Mouse (Mus musculus): ENCODE results near the gene Trpm1. TPM values are rescaled to one million over a fixed set of nuclear protein-coding genes. Genes with fewer than 3 reads are reported as not detected.
"Not testable (repeated sequence)": the region's sequence is repeated elsewhere in the genome, so short reads cannot be mapped to it uniquely, and the experiment has no call there.

Gene Trpm1
- polyA plus RNA-seq (2012; rRNA removed) (0.52 and 1.1 TPM in 2 replicates), polyA plus RNA-seq (2014; fragmentation: Nextera tagmentation; extraction: Ambion mirVana) (0.33 and 0.85 TPM in 2 replicates)

GRCm38 (mm10) chr7:64153535-64153934 lies at the start of gene Trpm1:
Gene Trpm1 (plus strand): TSS chr7:64153835.
- no peaks in the 10 kb centered on the region for H3K36me3 ChIP-seq (ENCODE audit: control insufficient read depth, insufficient read depth, low read length)
- no peak within 1 kb of the TSS for H3K27ac ChIP-seq (replicated peaks; ENCODE audit: low read depth, low read length)
- TF ChIP-seq POLR2A (IDR thresholded peaks at IDR 0.05; ENCODE audit: borderline replicate concordance, extremely low read depth, insufficient read depth, insufficient read length): no peak
- no peaks in the 10 kb centered on the region for H3K4me1 ChIP-seq (ENCODE audit: control insufficient read depth, insufficient read depth, low read length)
- no peak for ATAC-seq (ENCODE audit: low FRiP score, low read depth)
- H3K9ac ChIP-seq (ENCODE audit: low read depth, low read length, severe bottlenecking): no peak within 1 kb of the TSS
- no peak within 1 kb of the TSS for H3K4me2 ChIP-seq (replicated peaks; ENCODE audit: low read depth, low read length, severe bottlenecking)
- no peak within 1 kb of the TSS for H3K4me3 ChIP-seq (replicated peaks; ENCODE audit: low read length)
- H3K27me3 ChIP-seq (ENCODE audit: control insufficient read depth, insufficient read depth, low read length): no peaks in the 10 kb centered on the region
- H3K9me3 ChIP-seq (ENCODE audit: control insufficient read depth, low read length): no peaks in the 10 kb centered on the region
- 78% methylated on average over 2 of the region's 2 CpGs for WGBS
- no peak for DNase-seq (ENCODE audit: low spot score)

- H3K27me3 ChIP-seq (ENCODE audit: control insufficient read depth, insufficient read depth, low read length): no peaks in the 10 kb centered on the region
- H3K4me3 ChIP-seq (replicated peaks; ENCODE audit: low read length): no peak overlapping the region
- H3K9me3 ChIP-seq (ENCODE audit: control insufficient read depth, low read length): no peaks in the 10 kb centered on the region
- H3K36me3 ChIP-seq (ENCODE audit: control insufficient read depth, insufficient read depth, low read length): no peaks in the 10 kb centered on the region
- H3K9ac ChIP-seq (ENCODE audit: low read depth, low read length, severe bottlenecking): no peak overlapping the region
- 88% methylated on average over 9 of the region's 9 CpGs for WGBS
- H3K27ac ChIP-seq (replicated peaks; ENCODE audit: low read depth, low read length): no peak overlapping the region
- H3K4me1 ChIP-seq (ENCODE audit: control insufficient read depth, insufficient read depth, low read length): no peaks in the 10 kb centered on the region
- no peak overlapping the region for H3K4me2 ChIP-seq (replicated peaks; ENCODE audit: low read depth, low read length, severe bottlenecking)
- no peak for TF ChIP-seq POLR2A (IDR thresholded peaks at IDR 0.05; ENCODE audit: borderline replicate concordance, extremely low read depth, insufficient read depth, insufficient read length)
- DNase-seq (ENCODE audit: low spot score): no peak
- no peak for ATAC-seq (ENCODE audit: low FRiP score, low read depth)
Measured at GRCm38 (mm10) chr7:64122131-64122715, 31.4 kb upstream of the Trpm1 start.

GRCm38 (mm10) chr7:64123721-64124120 lies 29.9 kb upstream of the Trpm1 start:
- Histone ChIP-seq H3K9me3 (ENCODE audit: control insufficient read depth, low read length) (no peaks in the 10 kb centered on the region), H3K9ac (ENCODE audit: low read depth, low read length, severe bottlenecking) (no peak overlapping the region), H3K4me3 (replicated peaks; ENCODE audit: low read length) (no peak overlapping the region), H3K4me1 (ENCODE audit: control insufficient read depth, insufficient read depth, low read length) (no peaks in the 10 kb centered on the region), H3K27ac (replicated peaks; ENCODE audit: low read depth, low read length) (no peak overlapping the region), H3K27me3 (ENCODE audit: control insufficient read depth, insufficient read depth, low read length) (no peaks in the 10 kb centered on the region), H3K36me3 (ENCODE audit: control insufficient read depth, insufficient read depth, low read length) (no peaks in the 10 kb centered on the region), H3K4me2 (replicated peaks; ENCODE audit: low read depth, low read length, severe bottlenecking) (no peak overlapping the region)
- WGBS: 81% methylated on average over 4 of the region's 4 CpGs
- ATAC-seq (ENCODE audit: low FRiP score, low read depth) (no peak), DNase-seq (ENCODE audit: low spot score) (no peak)
- no peak for TF ChIP-seq POLR2A (IDR thresholded peaks at IDR 0.05; ENCODE audit: borderline replicate concordance, extremely low read depth, insufficient read depth, insufficient read length)

DNA sequence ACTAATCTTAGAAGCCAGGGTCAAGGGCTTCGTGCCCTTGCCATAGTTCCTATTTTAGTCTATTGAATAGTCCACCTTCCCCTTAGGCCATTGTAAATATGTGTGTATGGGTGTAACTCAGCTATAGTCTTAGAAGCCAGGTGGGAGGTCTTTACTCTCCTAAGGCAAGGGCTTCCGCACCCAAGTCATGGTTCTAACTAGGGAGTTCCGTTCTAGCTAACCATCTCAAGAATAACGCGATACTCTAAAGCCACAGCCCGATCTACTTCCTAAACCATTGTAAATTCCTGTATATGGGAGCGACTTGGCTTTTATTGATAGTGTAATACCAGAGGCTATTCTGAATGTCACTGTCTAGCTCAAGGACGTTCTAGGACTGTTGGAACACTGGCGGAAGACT lies 27.6 kb upstream of the Trpm1 start:
- DNase-seq (ENCODE audit: low spot score); H3K36me3 ChIP-seq (ENCODE audit: control insufficient read depth, insufficient read depth, low read length); H3K4me1 ChIP-seq (ENCODE audit: control insufficient read depth, insufficient read depth, low read length); H3K4me3 ChIP-seq (replicated peaks; ENCODE audit: low read length); H3K9me3 ChIP-seq (ENCODE audit: control insufficient read depth, low read length); H3K4me2 ChIP-seq (replicated peaks; ENCODE audit: low read depth, low read length, severe bottlenecking); ATAC-seq (ENCODE audit: low FRiP score, low read depth); H3K27ac ChIP-seq (replicated peaks; ENCODE audit: low read depth, low read length); H3K9ac ChIP-seq (ENCODE audit: low read depth, low read length, severe bottlenecking); H3K27me3 ChIP-seq (ENCODE audit: control insufficient read depth, insufficient read depth, low read length): not testable (repeated sequence)
- WGBS: 93% methylated on average over 8 of the region's 9 CpGs

DNA sequence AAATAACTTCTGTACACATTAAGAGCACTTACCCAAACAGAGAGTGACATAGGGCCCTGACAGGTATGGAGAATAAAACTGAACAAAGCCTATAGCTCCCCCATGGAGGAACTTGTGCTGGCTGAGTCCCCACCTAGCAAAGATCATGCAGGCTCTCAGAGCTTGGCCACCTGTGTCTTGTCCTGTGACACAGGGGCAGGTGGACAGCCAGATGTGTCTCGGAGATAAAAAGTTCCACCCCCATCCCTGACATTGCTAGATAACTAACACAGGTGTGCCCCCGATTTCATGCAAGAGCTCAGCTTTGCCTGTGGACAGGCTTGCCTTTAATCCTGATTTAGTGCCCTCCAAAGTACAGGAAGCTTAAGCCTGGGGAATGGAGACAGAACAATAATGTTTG lies 13.8 kb upstream of the Trpm1 start:
- Histone ChIP-seq H3K9ac (ENCODE audit: low read depth, low read length, severe bottlenecking) (no peak overlapping the region), H3K4me1 (ENCODE audit: control insufficient read depth, insufficient read depth, low read length) (no peaks in the 10 kb centered on the region), H3K36me3 (ENCODE audit: control insufficient read depth, insufficient read depth, low read length) (no peaks in the 10 kb centered on the region), H3K9me3 (ENCODE audit: control insufficient read depth, low read length) (no peaks in the 10 kb centered on the region), H3K4me3 (replicated peaks; ENCODE audit: low read length) (no peak overlapping the region), H3K27ac (replicated peaks; ENCODE audit: low read depth, low read length) (no peak overlapping the region), H3K27me3 (ENCODE audit: control insufficient read depth, insufficient read depth, low read length) (no peaks in the 10 kb centered on the region), H3K4me2 (replicated peaks; ENCODE audit: low read depth, low read length, severe bottlenecking) (no peak overlapping the region)
- TF ChIP-seq POLR2A (IDR thresholded peaks at IDR 0.05; ENCODE audit: borderline replicate concordance, extremely low read depth, insufficient read depth, insufficient read length): no peak
- no peak for DNase-seq (ENCODE audit: low spot score)
- no peak for ATAC-seq (ENCODE audit: low FRiP score, low read depth)
- 78% methylated on average over 2 of the region's 2 CpGs for WGBS

Measured in limb, embryonic 14.5 days (tissue).